Mouse (Mus musculus) ES-CJ7 (cell line): ENCODE results near the gene Pop5.

Source experiments
- DNase-seq: peaks from one replicate; pipeline ENCODE4 v3.0.0; 2011; ENCODE audit warnings: low read depth, low spot score

The Pop5 gene

GRCm38 (mm10) chr5:115214864-115215263, 20.8 kb upstream of the Pop5 start:
- DNase-seq, result no peak

DNA sequence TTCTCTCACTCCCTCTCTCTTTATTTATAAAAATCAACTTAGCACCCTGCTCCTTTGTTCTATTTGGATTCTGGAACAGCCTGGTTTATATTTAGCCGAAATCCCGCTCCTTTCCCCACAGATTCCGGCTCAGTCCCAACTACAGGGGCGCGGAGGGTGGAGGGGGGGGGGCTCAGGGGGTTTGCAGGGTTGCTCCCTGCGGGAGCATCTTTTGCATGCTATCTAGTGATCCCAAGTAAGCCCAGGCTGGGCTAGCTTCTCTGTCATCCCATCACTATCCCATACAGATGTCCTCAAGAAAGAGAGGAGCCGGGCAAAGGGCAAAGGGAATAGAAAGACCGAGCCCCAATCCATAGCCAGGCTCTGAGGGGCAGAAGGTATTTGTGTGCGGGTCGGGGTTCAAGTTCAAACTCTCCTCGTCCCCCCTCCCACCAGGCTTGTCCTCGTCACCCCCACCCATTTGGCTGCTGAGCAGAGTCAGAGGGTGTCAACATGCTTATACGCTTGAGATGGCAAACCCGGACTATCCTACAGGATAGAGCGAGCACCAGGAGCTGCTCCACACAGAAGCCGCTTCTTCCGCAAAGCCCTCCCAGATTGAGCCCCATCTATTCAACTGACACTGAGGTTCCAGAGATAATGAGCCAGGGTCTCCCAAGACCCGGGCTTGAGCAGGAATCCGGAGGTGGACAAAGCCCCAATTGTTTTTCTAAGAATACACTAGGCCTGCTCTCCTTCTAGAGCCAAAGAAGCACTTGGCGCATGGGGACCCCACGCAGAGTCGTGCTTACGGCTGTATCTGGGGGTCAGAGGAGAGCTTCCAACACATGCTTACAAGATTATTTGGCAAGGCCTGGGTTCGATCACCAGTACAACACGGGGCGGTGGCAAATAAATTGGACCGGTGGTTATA, 20.1 kb upstream of the Pop5 start:
- DNase-seq, result no peak

DNA sequence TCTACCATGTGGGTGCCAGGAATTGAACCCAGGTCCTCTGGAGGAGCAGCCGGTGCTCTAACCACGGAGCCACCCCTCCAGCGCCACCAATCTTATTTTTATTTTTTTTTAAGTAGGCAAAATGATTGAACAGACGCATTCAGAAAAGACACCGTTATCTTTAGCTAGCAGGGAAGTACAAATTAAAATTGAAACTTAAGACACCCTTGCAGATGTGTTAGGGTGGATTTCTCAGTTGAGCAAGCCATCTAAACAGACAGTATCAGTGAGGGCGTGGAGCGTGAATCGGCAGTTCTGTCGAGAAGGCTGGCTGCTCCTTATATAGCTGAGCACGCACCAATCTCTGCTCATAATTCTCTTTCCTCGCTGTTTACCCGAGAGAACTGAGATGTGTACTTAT, 17.6 kb upstream of the Pop5 start:
- DNase-seq, result no peak

DNA sequence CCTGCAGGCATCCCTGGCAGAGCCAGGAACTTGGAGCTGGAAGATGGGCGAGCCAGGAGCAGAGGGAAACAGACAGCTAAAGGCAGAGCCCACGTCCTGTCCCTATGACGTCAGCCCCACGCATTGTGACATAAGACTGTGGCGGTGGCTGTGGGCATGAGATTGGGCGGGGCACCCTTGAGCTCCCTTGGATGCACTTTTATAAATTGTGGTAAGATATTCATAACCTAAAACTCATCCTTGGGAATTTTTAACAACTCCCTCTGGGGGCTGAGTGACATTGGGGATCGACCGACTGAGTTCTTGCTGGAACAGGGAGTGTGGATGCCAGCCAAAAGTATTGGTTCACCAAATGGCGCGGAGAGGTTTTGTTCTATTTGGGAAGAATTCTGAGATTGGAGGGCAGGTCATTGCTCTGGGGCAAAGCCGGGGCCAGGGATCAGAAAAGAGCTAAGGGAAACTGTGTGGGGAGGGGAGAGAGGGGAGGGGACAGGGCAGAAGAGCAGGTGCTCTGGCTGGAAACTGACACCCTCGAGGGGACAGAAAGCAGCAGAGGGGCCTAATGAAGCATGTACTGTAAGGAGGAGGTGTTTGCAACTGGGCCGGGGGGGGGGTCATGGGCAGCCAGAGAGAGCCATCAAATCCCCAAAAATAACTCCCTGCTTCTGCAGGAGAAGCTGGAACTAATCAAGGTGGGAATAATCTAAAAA, 14.6 kb upstream of the Pop5 start:
- DNase-seq, result no peak

GRCm38 (mm10) chr5:115222485-115222884, 13.2 kb upstream of the Pop5 start:
- no peak for DNase-seq

DNA sequence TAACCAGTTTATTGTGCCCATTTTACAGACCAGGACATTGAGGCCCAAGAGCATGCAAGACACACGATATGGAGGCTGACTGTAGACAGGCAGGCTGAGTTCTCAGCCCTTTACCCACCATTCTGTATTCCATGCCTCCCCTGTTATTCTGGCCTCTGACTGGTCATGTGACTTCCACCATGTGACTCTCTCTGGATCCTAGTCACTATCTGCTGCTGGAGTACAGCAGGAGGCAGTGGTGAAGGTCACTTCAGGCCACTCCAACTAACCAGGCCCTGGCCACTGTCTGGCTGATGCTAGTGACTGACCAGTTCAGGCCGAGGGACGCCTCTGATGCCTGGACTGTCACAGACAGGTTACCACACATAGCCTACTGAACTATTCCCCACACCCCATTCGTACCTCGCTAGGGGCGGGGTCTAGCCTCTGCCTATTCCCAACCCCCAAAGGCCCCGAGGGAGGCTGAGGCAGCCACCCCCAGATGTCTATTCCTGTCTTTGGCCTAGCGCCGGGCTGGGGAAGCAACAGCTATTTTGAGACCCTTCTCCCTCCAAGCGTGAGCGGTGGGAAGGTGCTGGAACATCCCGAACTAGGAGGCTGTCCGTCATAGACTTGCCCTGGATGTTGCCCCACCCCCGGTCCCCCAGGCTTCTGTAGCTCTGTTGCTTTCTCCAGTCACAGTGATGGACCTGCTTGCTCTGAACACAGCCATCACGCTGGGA, 4.6 kb upstream of the Pop5 start:
- DNase-seq, result peak; percentile 55

GRCm38 (mm10) chr5:115231552-115232120, 4.0 kb upstream of the Pop5 start:
- DNase-seq, result no peak

DNA sequence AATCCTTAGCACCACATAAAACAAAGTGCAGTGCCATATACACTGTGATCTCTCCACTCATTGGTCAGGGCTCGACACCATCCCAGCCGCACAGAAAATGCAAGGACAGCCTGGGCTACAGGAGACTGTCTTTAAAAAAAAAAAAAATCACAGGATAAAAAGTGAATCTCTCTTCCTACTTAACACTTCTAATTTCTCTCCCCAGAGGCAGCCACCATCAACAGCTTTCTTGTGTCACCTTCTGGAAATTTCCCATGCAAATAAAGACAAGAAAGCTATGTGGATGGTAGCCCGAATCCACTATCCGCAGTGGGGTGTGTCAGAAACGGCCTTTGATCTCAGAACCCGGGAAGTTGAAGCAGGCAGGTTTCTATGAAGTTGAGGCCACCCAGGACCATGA, 3.1 kb upstream of the Pop5 start:
- no peak for DNase-seq

GRCm38 (mm10) chr5:115233031-115233780, 2.4 kb upstream of the Pop5 start:
- DNase-seq, result peak; percentile 72

DNA sequence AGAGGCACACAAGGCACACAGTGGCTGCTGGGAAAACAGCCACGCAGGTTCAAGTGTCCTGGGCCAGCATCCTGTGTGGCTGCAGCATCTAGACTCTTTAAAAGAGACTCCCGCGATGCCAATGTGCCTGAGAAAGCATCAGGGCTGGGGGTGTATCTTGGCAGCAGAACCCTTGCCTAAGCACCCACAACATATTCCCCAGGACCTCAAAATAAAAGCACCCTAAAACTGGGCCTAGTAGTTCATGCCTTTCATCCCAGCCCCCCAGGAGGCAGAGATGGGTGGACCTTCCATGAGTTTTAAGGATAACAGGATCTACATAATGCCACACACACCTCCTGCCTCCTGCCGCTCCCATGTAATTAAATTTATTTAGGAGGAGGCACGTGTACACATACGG, 1.1 kb upstream of the Pop5 start:
- no peak for DNase-seq

DNA sequence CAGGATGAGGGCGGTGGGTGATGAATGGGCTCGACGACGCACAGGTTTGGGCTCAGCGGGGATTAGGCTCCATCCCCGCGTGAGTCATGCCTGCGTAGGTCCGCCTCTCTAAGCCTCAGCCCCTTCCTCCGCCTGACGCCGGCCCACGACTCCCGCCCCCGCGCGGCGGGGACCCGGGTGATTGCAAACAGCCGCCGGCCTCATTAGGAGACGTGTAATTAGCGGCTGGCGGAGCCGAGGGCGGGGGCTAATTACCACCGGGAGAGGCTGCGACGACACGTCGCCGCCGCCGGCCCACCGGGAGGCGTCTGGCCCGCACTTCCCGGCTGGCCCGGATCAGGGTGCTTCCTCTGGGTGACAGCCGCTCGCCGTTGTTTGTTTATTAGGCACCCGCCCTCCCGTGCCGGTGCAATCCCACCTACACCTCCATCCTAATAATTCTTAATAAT, 289 bp upstream of the Pop5 start:
- DNase-seq, result peak; percentile 42

DNA sequence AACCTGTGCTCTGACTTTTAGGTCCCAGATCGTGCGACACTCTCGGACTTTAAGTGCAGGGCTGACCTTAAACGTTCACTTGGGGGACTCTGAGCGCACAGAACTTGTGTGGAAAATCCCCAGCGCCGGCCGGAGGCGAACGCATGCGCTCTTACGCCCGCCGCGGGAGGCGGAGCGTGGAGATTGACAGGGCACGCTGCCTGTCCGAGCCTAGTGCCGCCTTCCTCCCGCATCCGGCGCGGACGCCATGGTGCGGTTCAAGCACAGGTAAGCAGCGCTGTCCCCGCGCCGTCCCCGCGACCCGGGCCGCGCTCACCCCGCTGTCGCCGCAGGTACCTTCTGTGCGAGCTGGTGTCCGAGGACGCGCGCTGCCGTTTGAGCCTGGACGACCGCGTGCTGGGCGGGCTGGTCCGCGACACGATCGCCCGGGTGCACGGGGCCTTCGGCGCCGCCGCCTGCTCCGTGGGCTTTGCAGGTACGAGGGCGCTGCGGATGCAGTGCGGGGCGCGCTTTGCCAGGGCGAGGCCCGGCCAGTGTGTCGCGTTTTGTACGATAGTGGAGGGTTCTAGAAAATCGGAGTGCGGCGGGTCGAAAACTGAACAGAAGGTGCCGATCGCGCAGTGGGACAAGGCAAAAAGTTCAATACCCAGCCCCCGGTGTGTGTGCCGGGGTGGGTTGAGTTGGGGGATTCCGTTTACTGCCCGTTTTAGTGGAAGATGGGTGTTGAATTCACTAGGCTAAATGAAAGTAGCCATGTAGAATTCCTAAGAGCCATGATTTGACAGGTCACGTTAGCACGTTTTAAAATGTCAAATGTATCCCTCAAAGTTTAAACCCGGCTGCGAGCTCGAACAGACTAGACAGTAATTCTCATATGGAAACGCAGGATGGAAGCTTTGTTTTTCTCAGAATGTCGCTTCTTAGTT, 2.4 kb downstream of the Pop5 start:
- DNase-seq, result peak; percentile 92

- no peak for DNase-seq
Measured at GRCm38 (mm10) chr5:115238729-115239195, 3.1 kb downstream of the Pop5 start.

- no peak for DNase-seq
Measured at GRCm38 (mm10) chr5:115240191-115240590, 4.6 kb downstream of the Pop5 start.

- DNase-seq, result no peak
Measured at GRCm38 (mm10) chr5:115255472-115255871, 19.8 kb downstream of the Pop5 start.

- DNase-seq, result no peak
Measured at GRCm38 (mm10) chr5:115256909-115257546, 21.4 kb downstream of the Pop5 start.

GRCm38 (mm10) chr5:115260356-115260755, 24.7 kb downstream of the Pop5 start:
- DNase-seq, result no peak

DNA sequence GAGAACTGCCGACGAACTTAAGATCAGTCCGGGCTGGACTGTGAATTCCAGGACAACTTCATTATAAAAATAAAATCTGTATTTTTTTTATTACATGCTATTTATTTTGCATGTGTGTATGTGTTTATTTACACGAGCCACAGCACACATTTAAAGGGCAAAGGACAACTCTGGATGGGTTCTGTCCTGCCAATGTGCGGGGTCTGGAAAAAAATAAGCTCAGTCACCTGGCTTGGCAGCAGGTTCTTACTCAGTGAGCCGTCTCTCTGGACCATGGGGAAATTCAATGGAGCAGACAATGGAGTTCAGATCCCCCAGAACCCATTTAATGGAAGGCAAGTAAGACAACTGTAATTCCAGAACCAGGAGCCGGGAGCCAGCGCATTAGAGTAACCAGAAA, 25.5 kb downstream of the Pop5 start:
- no peak for DNase-seq

GRCm38 (mm10) chr5:115261880-115262279, 26.2 kb downstream of the Pop5 start:
- DNase-seq, result no peak
